Mouse (Mus musculus) olfactory bulb, adult 2 months (tissue): ENCODE data around the gene Dennd1a.

ENCODE experiments used
- CTCF ChIP-seq: fragments of 200-500 bp; IDR thresholded peaks from 2 replicates; pipeline ENCODE4 v1.5.1; 2012; ENCODE audit warnings: low read depth, mild to moderate bottlenecking, low read length, moderate library complexity; ENCODE audit not compliant: insufficient read depth
- POLR2A ChIP-seq: fragments of 200-500 bp; IDR thresholded peaks from 2 replicates; pipeline ENCODE4 v1.6.1; 2012; ENCODE audit warnings: mild to moderate bottlenecking, low read depth, low read length, moderate library complexity; ENCODE audit not compliant: insufficient read depth

GRCm38 (mm10) chr2:37796021-37796420, 491.2 kb downstream of the Dennd1a start:
- TF ChIP-seq CTCF (no peak), POLR2A (no peak)
